Mouse (Mus musculus) left cerebral cortex, adult 18-20 months (tissue): ENCODE measurements around the gene Sh2d2a. TPM values are rescaled to one million over a fixed set of nuclear protein-coding genes. Genes with fewer than 3 reads are reported as not detected.

ENCODE experiments used
- total RNA-seq, 2 experiments: library from RNA; stranded (reverse); gene quantifications; 2 replicates each; pipeline ENCODE4 v1.2.3; 2021

Sh2d2a gene
- total RNA-seq, 2 experiments from 2014 or later: not detected

Other genes starting within 250 kb of the Sh2d2a start
- 10 to 100 TPM; 58.3 to 60.9 TPM for gene Arhgef11, start 229.2 kb upstream of the Sh2d2a start, total RNA-seq
- under 1 TPM in 1 of 2 experiments, not detected in 1; 0.79 TPM for gene Lrrc71, start 98.1 kb upstream of the Sh2d2a start, total RNA-seq
- under 1 TPM; 0.49 to 0.95 TPM for gene Ntrk1, start 51.6 kb upstream of the Sh2d2a start, total RNA-seq
- under 1 TPM; 0.72 to 0.96 TPM for gene Insrr, start 49.8 kb upstream of the Sh2d2a start, total RNA-seq
- 1 to 10 TPM; 7.0 to 7.5 TPM for gene Pear1, start 22.4 kb upstream of the Sh2d2a start, total RNA-seq
- 10 to 100 TPM; 58.4 to 59.5 TPM for gene Prcc, start 38.9 kb downstream of the Sh2d2a start, total RNA-seq
- 100 to 1,000 TPM; 154 TPM for gene Hdgf, start 59.6 kb downstream of the Sh2d2a start, total RNA-seq
- gene Mrpl24, start 72.8 kb downstream of the Sh2d2a start, total RNA-seq: 10 to 100 TPM; 53.6 to 53.7 TPM
- gene Isg20l2, start 83.6 kb downstream of the Sh2d2a start, total RNA-seq: 10 to 100 TPM; 13.4 to 14.0 TPM
- 10 to 100 TPM; 19.2 to 21.2 TPM for gene Rrnad1, start 84.0 kb downstream of the Sh2d2a start, total RNA-seq
- 1 to 10 TPM; 7.9 to 8.4 TPM for gene Crabp2, start 101.9 kb downstream of the Sh2d2a start, total RNA-seq
- 1 to 10 TPM; 4.6 to 9.5 TPM for gene Nes, start 124.3 kb downstream of the Sh2d2a start, total RNA-seq
- gene Bcan, start 153.5 kb downstream of the Sh2d2a start, total RNA-seq: 100 to 1,000 TPM; 221 to 244 TPM
- gene Hapln2, start 180.8 kb downstream of the Sh2d2a start, total RNA-seq: 10 to 100 TPM; 22.6 to 24.1 TPM
- gene Gpatch4, start 196.4 kb downstream of the Sh2d2a start, total RNA-seq: 10 to 100 TPM; 14.8 to 19.5 TPM
- 10 to 100 TPM; 76.2 to 77.0 TPM for gene Naxe, start 211.7 kb downstream of the Sh2d2a start, total RNA-seq
- not detected for gene Ttc24, start 231.5 kb downstream of the Sh2d2a start, total RNA-seq
- under 1 TPM; 0.16 to 0.30 TPM for gene Iqgap3, start 235.2 kb downstream of the Sh2d2a start, total RNA-seq